Mouse (Mus musculus): Measurements from ENCODE around the gene Lingo2. TPM values are rescaled to one million over a fixed set of nuclear protein-coding genes. Genes with fewer than 3 reads are reported as not detected.
"Not testable (repeated sequence)": the region's sequence is repeated elsewhere in the genome, so short reads cannot be mapped to it uniquely, and the experiment has no call there.

Gene Lingo2
- polyA plus RNA-seq, 1 experiment from 2014 or later = 1.3 TPM

DNA sequence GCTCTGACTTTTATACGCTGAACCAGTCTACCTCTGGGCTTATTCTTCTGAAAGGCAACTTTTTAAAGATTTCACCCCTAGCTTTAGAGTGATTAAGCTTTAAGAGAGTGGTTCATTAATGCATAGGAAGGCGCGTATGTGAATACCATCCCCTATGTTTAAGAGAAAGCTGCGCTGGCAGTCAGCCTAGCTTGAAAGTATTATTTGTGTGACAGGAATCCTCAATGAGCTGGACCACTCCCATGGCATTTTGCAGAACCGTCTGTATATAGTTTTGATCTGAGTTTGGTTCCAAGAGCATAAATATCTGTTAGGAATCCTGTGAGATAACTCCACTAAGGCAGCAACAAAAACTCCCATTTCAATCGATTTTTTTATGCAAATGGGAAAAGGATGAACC is 1204.9 kb downstream of the Lingo2 start:
- no peak for ATAC-seq (replicated peaks; ENCODE audit: insufficient number of reproducible peaks, low FRiP score, low TSS enrichment)
- Histone ChIP-seq H3K4me3 (ENCODE audit: low read depth, low read length) (no peak overlapping the region), H3K27ac (ENCODE audit: low read depth, low read length) (no peak overlapping the region), H3K9me3 (replicated peaks; ENCODE audit: control insufficient read depth, low read length) (no peaks in the 10 kb centered on the region), H3K27me3 (ENCODE audit: control insufficient read depth, insufficient read depth, low read length) (no peaks in the 10 kb centered on the region), H3K36me3 (ENCODE audit: control insufficient read depth, insufficient read depth, low read length) (no peaks in the 10 kb centered on the region), H3K4me2 (no peak overlapping the region), H3K9ac (ENCODE audit: low read depth, low read length) (no peak overlapping the region), H3K4me1 (ENCODE audit: control insufficient read depth, insufficient read depth, low read length) (no peaks in the 10 kb centered on the region)
- 73% methylated on average over 6 of the region's 6 CpGs for WGBS (ENCODE audit: insufficient replicate concordance)

DNA sequence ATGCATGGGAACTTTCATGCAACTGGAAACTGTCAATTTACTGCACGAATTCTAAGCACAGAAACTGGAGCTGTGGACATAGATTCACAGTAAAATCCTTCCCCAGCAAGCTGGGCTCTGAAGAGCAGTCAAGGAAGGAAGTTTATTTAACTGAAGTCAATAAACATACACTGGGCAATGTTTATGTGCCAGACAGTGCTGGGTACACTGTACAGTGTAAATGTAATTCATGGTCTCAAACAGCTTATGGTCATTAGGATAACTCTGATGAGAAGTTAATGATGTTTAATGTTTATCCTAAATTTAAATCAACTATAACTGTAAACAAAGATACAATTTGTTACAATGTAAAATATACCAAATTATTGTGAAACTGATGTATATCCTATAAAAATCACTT is 1226.8 kb downstream of the Lingo2 start:
- Histone ChIP-seq H3K27ac (ENCODE audit: low read depth, low read length) (no peak overlapping the region), H3K4me3 (ENCODE audit: low read depth, low read length) (no peak overlapping the region), H3K4me2 (no peak overlapping the region), H3K9me3 (replicated peaks; ENCODE audit: control insufficient read depth, low read length) (no peaks in the 10 kb centered on the region), H3K27me3 (ENCODE audit: control insufficient read depth, insufficient read depth, low read length) (no peaks in the 10 kb centered on the region), H3K36me3 (ENCODE audit: control insufficient read depth, insufficient read depth, low read length) (no peaks in the 10 kb centered on the region), H3K4me1 (ENCODE audit: control insufficient read depth, insufficient read depth, low read length) (no peaks in the 10 kb centered on the region), H3K9ac (ENCODE audit: low read depth, low read length) (no peak overlapping the region)
- WGBS (ENCODE audit: insufficient replicate concordance) = 44% methylated on average over 1 of the region's 1 CpGs
- no peak for ATAC-seq (replicated peaks; ENCODE audit: insufficient number of reproducible peaks, low FRiP score, low TSS enrichment)

DNA sequence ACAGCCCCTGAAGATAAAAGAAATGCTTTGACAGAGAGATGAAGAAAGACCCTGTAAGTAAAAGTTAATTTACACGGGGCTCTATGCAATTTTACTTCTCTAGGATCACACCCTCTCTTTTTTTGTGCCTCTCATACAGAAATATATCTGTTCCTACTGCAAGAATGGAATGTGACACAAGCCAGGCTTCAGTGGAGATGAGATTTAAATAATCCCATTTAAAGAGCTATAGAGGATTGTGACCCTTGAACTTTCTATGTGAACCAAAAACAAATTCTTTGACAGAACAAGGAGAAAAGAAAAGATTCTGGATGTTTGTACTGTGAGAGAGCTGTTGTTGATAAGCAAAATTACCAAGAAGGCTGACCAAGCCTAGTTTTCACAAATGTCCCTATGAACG is 1247.4 kb downstream of the Lingo2 start:
- no peak overlapping the region for H3K4me3 ChIP-seq (ENCODE audit: low read depth, low read length)
- ATAC-seq (replicated peaks; ENCODE audit: insufficient number of reproducible peaks, low FRiP score, low TSS enrichment) = no peak
- WGBS (ENCODE audit: insufficient replicate concordance) = 47% methylated on average over 2 of the region's 2 CpGs

DNA sequence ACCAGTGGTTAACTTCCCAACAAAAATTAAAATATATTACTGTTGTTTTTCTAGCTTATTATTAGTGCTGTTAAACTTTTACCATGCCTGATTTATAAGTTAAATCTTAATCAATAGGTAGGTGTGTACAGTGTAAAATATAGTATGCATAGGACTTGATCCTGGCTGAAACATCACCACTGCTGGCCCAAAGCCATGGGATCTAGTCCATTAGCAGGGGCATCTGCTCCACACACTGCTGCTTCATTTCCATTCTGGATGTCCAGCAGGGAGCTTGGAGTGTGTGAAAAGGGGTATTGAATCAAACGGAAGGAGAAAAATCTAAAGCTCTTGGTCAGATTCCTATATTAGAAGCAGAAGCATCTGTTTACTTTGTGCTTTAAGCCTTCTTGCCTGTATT is 1248.9 kb downstream of the Lingo2 start:
- H3K4me1 ChIP-seq (ENCODE audit: control insufficient read depth, insufficient read depth, low read length) = no peaks in the 10 kb centered on the region
- no peaks in the 10 kb centered on the region for H3K36me3 ChIP-seq (ENCODE audit: control insufficient read depth, insufficient read depth, low read length)
- no peak overlapping the region for H3K9ac ChIP-seq (ENCODE audit: low read depth, low read length)
- no peak for ATAC-seq (replicated peaks; ENCODE audit: insufficient number of reproducible peaks, low FRiP score, low TSS enrichment)
- WGBS (ENCODE audit: insufficient replicate concordance) = 84% methylated on average over 1 of the region's 1 CpGs
- no peak overlapping the region for H3K27ac ChIP-seq (ENCODE audit: low read depth, low read length)
- no peaks in the 10 kb centered on the region for H3K27me3 ChIP-seq (ENCODE audit: control insufficient read depth, insufficient read depth, low read length)
- H3K9me3 ChIP-seq (replicated peaks; ENCODE audit: control insufficient read depth, low read length) = no peaks in the 10 kb centered on the region
- H3K4me2 ChIP-seq = no peak overlapping the region
- H3K4me3 ChIP-seq (ENCODE audit: low read depth, low read length) = no peak overlapping the region

More for the DNA sequence above, 1247.4 kb downstream of the Lingo2 start:
- no peak overlapping the region for H3K4me2 ChIP-seq
- H3K4me1 ChIP-seq (ENCODE audit: control insufficient read depth, insufficient read depth, low read length) = no peaks in the 10 kb centered on the region
- H3K9me3 ChIP-seq (replicated peaks; ENCODE audit: control insufficient read depth, low read length) = no peaks in the 10 kb centered on the region
- no peak overlapping the region for H3K27ac ChIP-seq (ENCODE audit: low read depth, low read length)
- no peak overlapping the region for H3K9ac ChIP-seq (ENCODE audit: low read depth, low read length)
- no peaks in the 10 kb centered on the region for H3K36me3 ChIP-seq (ENCODE audit: control insufficient read depth, insufficient read depth, low read length)
- no peaks in the 10 kb centered on the region for H3K27me3 ChIP-seq (ENCODE audit: control insufficient read depth, insufficient read depth, low read length)

DNA sequence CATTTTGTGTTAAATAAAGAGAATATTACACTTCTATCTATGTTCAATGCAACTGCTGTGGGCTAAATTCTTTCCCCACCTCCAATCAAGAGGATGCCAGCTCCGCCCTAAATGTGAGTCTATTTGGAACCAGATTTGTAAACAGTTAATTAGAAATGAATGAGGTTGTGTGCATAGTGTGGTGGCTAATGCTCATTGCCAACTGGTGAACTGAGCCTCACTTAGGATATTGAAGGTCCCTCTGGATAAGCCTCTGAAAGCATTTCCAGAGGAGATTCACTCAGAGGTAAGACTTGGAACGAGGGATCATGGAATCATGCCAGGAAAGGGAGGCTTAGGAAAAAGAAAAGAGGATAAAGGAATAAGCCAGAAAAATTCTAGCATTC is 1256.4 kb downstream of the Lingo2 start:
- Histone ChIP-seq H3K27ac (ENCODE audit: low read depth, low read length) (no peak overlapping the region), H3K36me3 (ENCODE audit: control insufficient read depth, insufficient read depth, low read length) (no peaks in the 10 kb centered on the region), H3K9me3 (replicated peaks; ENCODE audit: control insufficient read depth, low read length) (no peaks in the 10 kb centered on the region), H3K4me3 (ENCODE audit: low read depth, low read length) (no peak overlapping the region), H3K4me2 (no peak overlapping the region), H3K27me3 (ENCODE audit: control insufficient read depth, insufficient read depth, low read length) (no peaks in the 10 kb centered on the region), H3K9ac (ENCODE audit: low read depth, low read length) (no peak overlapping the region), H3K4me1 (ENCODE audit: control insufficient read depth, insufficient read depth, low read length) (no peaks in the 10 kb centered on the region)
- no peak for ATAC-seq (replicated peaks; ENCODE audit: insufficient number of reproducible peaks, low FRiP score, low TSS enrichment)
- WGBS (ENCODE audit: insufficient replicate concordance) = 83% methylated on average over 2 of the region's 2 CpGs

DNA sequence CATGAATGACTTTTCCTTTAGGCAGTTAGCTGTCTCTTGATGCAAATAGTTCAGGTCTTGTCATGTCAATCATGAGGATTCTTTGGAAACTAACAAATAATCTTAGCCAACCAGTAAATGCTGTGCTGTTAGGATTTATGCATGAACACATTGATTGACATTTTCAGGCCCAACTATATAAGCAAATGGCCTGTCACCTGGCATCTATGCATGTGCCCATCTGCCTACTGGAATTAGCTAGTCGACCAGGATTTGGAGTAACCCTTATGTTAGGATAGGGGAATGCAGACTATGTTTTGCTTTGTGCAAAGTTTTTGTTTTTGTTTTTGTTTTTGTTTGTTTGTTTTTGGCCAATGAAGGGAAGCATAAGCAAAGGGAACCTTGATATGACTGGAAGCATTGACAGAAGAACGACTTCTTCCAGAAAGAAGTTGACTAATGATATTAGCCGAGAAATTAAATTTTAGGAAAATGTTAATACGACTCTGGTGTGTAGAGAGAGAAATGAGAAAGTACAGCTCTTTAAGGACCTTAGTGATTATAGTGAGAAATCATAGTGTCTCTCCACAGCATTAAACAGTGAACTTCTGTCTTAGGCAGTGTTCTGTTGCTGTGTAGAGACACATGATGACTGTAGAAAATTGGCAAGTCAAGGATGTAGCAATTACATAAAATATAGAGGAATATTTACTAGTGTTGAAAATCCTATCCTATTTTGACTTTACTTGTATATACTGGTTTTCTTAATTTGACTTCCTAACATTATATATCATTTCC is 1257.0 kb downstream of the Lingo2 start:
- no peaks in the 10 kb centered on the region for H3K36me3 ChIP-seq (ENCODE audit: control insufficient read depth, insufficient read depth, low read length)
- 83% methylated on average over 4 of the region's 4 CpGs for WGBS (ENCODE audit: insufficient replicate concordance)
- H3K9ac ChIP-seq (ENCODE audit: low read depth, low read length) = no peak overlapping the region
- no peak overlapping the region for H3K27ac ChIP-seq (ENCODE audit: low read depth, low read length)
- no peaks in the 10 kb centered on the region for H3K4me1 ChIP-seq (ENCODE audit: control insufficient read depth, insufficient read depth, low read length)
- no peak overlapping the region for H3K4me3 ChIP-seq (ENCODE audit: low read depth, low read length)
- no peak overlapping the region for H3K4me2 ChIP-seq
- no peaks in the 10 kb centered on the region for H3K9me3 ChIP-seq (replicated peaks; ENCODE audit: control insufficient read depth, low read length)
- ATAC-seq (replicated peaks; ENCODE audit: insufficient number of reproducible peaks, low FRiP score, low TSS enrichment) = no peak
- no peaks in the 10 kb centered on the region for H3K27me3 ChIP-seq (ENCODE audit: control insufficient read depth, insufficient read depth, low read length)

DNA sequence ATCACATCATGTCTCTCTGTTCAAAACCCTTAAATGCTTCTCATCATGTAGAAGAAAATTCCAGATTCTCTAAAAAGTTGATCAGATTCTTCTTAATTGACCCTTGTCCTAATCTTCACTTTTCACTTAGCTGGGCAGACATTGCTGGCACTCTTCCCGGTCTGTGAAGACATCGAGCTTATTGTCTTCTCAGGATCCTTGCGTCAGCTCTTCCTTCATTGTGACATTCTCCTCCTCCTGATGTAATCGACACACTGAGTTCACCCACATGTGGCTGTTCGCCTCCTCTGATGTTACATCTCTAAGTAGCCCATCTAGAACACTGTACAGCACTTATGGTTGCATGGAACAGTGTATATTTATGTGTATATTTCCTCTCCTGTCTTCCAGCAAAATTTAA is 1261.0 kb downstream of the Lingo2 start:
- 78% methylated on average over 5 of the region's 5 CpGs for WGBS (ENCODE audit: insufficient replicate concordance)
- Histone ChIP-seq H3K4me1 (ENCODE audit: control insufficient read depth, insufficient read depth, low read length) (no peaks in the 10 kb centered on the region), H3K4me3 (ENCODE audit: low read depth, low read length) (no peak overlapping the region), H3K4me2 (no peak overlapping the region), H3K27ac (ENCODE audit: low read depth, low read length) (no peak overlapping the region), H3K9ac (ENCODE audit: low read depth, low read length) (no peak overlapping the region), H3K9me3 (replicated peaks; ENCODE audit: control insufficient read depth, low read length) (no peaks in the 10 kb centered on the region), H3K27me3 (ENCODE audit: control insufficient read depth, insufficient read depth, low read length) (no peaks in the 10 kb centered on the region), H3K36me3 (ENCODE audit: control insufficient read depth, insufficient read depth, low read length) (no peaks in the 10 kb centered on the region)
- no peak for ATAC-seq (replicated peaks; ENCODE audit: insufficient number of reproducible peaks, low FRiP score, low TSS enrichment)

DNA sequence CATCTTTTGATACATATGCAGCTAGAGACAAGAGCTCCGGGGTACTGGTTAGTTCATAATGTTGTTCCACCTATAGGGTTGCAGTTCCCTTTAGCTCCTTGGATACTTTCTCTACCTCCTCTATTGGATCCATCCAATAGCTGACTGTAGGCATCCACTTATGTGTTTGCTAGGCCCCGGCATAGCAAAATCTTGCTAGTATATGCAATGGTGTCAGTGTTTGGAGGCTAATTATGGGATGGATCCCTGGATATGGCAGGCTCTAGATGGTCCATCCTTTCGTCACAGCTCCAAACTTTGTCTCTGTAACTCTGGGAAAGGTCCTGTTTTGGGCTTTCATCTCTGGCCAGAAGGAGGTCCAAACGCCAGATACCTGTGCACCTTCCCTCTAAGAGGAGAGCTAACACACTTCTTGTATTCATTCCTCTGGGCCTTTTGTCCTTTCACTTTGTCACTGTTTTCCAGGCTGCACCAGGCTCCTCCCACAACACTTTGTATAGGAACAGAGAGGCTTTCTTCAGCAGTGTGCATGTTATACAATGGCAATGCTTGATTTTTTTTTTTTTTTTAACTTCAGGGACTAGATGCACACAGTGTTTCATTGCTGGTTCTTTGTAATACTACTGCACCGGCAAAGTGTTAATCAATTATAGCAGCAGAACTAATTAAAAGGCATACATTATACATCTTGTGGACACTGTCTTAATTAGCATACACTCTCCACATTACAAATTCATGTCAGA is 1262.9 kb downstream of the Lingo2 start:
- H3K9ac ChIP-seq (ENCODE audit: low read depth, low read length); ATAC-seq (replicated peaks; ENCODE audit: insufficient number of reproducible peaks, low FRiP score, low TSS enrichment); H3K27me3 ChIP-seq (ENCODE audit: control insufficient read depth, insufficient read depth, low read length); H3K4me1 ChIP-seq (ENCODE audit: control insufficient read depth, insufficient read depth, low read length); H3K27ac ChIP-seq (ENCODE audit: low read depth, low read length); H3K36me3 ChIP-seq (ENCODE audit: control insufficient read depth, insufficient read depth, low read length); H3K9me3 ChIP-seq (replicated peaks; ENCODE audit: control insufficient read depth, low read length); H3K4me3 ChIP-seq (ENCODE audit: low read depth, low read length); H3K4me2 ChIP-seq: not testable (repeated sequence)
- WGBS (ENCODE audit: insufficient replicate concordance) = 72% methylated on average over 5 of the region's 5 CpGs
